Mouse (Mus musculus) yolk sac, embryonic 10.5 days (tissue): Measurements from ENCODE around the gene Rxfp3.

Source experiments
- DNase-seq: peaks from one replicate; pipeline ENCODE4 v3.0.0-alpha.2; 2017; ENCODE audit warnings: low spot score

The Rxfp3 gene

GRCm38 (mm10) chr15:11037711-11038110 is at the start of gene Rxfp3:
Rxfp3 (minus strand) TSS chr15:11037991.
- no peak for DNase-seq

GRCm38 (mm10) chr15:11084993-11085365 is 47.2 kb upstream of the Rxfp3 start:
- DNase-seq: peak; percentile 55

DNA sequence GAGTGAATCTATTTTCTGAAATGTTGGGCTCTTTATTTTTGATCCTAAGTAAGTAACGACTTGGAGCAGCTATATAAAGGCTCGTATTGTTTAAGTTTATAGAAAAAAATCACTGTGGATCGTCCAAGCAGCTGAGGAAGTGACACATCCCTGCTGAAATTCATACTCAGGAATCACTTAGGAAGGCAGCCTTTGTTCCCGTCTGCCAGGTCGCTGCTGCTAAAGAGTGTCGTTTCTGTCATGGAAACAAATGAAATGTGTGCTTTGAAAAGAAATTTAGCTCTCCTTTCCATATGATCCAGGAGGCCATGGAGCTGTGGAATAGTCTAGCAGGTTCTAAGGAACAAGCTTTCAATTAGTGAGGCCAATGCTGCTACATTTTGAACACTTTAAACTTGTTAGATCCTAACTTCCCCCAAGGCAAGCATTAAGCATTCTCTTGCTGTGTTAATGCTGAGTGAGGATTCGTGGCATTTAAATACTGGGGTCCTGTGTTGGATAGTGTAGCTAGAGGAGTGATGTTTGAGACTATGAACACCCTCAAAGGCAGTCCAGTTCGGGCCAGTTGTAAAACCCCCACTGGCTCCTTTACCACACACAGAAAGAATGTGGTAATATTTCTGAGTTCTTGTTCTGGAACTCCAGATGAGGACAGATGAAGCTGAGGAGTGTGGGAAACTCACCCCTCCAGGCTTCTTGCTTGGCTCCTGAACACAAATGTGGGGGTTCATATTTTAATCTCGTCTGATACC is 46.6 kb upstream of the Rxfp3 start:
- DNase-seq: no peak

GRCm38 (mm10) chr15:11083678-11084077 is 45.9 kb upstream of the Rxfp3 start:
- DNase-seq: no peak

DNA sequence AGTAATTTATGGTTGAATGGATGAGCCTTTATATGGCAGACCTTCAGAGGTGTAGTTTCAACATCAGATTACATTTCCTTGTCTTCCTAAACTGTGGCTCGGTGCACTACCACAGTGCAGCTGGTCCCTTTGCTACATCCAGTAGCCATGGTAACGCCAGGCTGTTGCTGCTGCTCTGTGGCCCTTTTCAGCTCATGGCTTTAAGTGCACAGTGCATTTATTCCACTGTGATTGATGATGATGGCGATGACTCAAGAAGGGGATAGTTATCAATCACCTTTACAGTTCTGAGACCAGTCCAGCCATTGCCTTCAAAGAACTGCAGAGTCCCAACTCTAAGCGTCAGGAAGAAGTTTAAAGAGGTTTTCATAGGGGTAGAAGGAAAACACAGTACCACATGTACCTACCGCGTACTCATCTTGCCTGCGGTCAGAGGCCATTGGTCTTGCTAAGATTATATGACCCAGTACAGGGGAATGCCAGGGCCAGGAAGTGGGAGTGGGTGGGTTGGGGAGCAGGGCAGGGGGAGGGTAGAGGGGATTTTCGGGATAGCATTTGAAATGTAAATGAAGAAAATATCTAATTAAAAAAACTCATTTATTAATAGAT is 45.3 kb upstream of the Rxfp3 start:
- DNase-seq: no peak

DNA sequence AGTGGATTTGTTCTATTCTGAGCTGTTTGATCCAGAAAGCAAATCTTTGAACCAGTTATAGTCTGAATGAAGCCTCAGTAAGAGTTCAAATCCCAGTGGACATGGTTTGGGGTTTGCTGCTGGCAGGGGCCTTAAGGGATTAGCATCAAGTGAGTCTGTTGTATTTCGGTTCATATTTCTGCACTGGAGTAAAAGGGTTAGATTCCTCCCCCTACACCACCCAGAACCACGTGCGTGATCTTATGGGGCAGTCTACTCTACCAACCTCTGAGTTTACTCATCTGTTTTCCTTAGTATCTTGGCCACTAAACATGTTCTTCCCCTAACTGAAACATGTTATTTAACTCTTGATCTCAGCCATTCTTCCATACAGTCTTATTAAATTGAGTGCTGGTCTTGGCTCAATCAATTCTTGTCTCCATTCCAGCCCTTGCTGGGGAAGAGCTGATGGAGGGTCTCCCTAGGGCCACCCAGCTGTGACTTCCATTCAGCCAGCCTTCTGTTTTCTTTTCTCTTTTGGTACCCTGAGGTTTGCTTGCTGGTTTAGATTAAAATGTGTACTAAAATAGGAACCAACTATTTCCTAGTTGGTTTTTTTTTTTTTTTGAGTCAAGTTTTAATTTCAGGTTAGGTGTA is 38.1 kb upstream of the Rxfp3 start:
- DNase-seq: no peak

DNA sequence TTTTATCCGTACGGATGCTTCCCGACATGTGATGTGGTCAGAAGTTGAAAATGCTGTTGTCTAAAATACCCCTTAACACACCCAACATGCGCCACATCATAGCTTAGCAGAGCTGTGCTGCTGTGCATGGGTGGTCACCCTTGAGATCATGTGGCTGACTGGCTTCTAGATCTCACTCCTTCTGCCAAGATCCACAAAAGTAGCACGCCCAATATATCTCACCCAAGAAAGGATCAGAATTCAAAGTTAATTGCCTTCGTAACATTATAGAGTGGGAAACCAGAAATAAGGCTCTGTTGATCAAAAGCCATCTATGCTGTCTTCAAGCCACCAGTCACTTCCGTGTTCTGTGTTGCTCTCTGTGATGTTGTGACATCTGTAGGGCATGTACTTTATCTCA is 30.1 kb upstream of the Rxfp3 start:
- DNase-seq: no peak

DNA sequence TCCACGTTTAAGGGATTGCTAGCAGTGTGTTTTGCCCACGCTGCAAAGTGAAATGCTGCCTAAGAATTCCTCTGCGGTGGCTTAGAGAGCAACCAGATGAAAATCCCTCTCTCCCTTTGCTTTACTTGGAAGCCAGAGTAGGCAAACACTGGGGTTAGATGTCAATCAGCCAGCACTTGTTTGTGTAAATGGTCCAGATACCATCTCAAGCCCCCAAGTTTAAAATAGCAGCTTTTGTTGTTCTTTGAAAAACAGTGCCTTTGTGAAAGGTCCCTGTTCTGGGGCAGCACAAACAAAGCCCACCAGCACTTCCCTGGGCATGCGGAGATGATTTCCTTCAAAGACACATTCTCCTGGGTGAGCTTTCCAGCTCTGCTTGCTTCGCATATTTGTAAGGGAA is 28.5 kb upstream of the Rxfp3 start:
- DNase-seq: peak; percentile 6

DNA sequence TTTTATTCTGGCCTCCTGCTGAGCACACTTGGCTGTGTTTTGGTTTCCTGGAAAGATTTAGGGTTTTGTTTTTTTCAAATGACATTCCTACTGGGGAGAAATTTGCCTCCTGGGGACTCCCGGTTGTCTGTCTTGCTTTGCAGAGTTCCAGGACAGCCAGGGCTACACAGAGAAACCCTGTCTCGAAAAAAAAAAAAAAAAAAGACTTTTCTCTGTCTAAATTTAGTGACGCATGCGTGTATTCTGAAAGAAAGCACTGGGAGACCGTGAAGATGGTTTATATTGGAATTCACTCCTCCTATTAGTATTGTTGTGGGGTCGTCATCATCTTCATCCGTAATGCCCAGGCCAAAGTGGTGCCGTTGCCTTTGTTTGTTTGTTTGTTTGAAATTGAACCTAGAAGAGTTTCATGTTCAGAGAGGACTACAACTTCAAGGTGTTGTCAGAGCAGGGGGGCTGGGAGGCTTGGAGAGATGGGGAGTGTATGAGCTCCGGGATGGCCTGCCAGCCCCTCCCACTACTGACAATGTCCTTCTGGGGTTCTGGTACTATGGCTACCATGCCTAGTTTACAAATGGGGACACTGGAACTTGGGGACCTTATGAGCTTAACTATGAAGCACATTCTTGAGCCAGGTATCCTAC is 27.9 kb upstream of the Rxfp3 start:
- DNase-seq: no peak

DNA sequence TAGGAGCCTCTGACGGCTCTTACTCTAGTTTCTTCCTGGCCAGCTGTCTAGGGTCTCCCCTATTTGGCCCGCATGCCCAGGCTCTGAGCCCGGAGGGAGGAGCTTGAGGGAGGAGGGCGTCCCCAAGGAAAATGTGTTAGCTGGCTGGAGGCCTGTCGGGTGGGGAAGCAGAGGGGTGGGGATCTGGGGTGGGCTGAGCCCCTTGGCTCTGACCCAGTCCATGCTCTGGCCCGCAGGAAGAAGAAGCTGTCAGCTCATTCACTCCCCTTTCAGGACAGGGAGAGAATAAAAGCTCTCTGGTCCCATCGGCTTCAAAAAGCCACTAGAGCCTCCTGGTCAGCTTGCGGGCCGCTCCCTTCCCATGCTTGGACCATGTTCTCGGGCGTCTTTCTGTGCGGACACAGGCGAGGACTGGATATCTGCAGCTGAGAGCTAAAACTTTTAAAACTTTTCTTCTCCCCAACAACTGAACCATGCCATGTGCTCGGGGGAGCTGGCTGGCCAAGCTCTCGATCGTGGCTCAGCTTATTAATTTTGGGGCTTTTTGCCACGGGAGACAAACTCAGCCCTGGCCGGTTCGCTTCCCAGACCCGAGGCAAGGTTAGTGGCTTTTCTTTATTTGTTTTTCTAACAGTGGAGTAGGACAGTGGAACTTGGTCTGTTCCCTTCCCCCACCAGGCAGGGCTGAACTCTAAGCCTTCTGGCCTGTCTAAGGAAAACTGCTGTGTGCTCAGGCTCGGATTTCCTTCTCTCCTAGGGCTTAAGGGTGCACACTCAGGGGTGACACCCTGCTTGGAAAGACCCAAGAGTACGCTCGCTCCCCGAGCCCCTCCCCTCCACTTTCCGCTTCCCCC is 27.0 kb upstream of the Rxfp3 start, which contains the start of gene Adamts12:
TSS of gene Adamts12 (plus strand) at position 233 of the 854 bp plus-strand sequence.
- DNase-seq: peak; percentile 73

DNA sequence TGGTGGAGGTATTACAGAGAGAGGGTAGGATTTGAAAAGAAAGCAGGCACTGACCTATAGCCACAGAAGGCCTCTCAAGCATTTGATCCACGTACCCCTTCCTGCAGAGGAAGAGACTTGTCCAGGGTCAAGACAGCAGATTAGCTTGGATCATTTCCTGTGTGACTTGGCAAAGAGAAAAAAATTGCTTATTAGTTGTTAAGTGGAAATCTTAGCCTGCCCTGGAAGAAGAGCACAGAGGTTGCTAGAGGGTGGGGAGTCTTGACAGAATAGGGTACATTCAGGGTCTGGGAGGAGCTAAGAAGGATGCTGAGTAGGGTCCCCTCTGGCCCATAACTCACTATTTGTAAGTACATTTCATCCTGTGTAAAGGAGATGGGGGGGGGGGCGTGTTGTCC is 26.4 kb upstream of the Rxfp3 start:
- no peak for DNase-seq

DNA sequence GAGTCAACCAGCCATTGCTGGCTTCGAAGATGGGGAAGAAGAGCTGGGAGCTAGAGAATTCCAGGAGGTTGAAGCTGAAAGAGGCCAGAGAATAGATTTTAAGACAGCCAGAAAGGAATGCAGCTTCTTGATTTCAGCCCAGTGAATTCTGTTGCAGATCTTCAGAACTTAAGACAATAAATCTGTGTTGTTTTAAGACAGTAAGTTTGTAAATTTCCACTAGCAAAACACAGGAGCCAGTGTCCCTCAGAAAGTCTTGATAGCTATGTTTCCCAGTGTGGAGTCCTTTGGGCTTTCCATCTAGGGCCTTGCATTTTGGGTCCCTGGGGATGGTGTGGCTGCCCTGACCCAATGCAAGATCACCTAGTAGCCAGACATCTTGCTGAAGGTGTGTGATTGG is 25.1 kb upstream of the Rxfp3 start:
- no peak for DNase-seq

DNA sequence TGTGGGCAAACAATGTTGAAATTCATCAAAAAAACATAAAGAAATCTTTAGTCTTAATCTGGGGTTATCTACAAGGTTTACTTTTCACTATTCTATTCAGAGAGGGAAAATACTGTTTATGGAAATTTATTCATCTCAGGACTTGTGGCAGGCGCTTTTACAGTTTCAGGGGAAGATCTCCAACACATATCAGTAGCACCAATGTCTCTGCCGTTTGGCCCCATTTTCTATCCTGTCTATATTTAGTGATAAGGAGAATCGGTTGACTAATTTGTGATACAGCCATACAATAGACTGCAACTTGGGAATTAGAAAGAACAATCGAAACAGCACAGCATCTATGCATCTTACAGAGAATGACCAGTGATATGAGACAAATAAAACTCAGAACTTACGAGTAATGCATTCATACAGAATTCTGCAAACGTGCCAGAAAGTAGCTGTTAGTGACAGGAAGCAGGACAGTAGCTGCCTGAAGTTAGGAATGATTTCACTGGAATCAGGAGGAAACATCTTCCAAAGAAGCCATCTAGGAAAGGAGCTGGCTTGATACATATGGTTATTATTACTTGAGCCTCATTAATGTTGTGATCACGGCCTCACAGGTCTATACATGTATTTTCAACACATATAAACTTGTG is 16.8 kb upstream of the Rxfp3 start:
- DNase-seq: no peak

DNA sequence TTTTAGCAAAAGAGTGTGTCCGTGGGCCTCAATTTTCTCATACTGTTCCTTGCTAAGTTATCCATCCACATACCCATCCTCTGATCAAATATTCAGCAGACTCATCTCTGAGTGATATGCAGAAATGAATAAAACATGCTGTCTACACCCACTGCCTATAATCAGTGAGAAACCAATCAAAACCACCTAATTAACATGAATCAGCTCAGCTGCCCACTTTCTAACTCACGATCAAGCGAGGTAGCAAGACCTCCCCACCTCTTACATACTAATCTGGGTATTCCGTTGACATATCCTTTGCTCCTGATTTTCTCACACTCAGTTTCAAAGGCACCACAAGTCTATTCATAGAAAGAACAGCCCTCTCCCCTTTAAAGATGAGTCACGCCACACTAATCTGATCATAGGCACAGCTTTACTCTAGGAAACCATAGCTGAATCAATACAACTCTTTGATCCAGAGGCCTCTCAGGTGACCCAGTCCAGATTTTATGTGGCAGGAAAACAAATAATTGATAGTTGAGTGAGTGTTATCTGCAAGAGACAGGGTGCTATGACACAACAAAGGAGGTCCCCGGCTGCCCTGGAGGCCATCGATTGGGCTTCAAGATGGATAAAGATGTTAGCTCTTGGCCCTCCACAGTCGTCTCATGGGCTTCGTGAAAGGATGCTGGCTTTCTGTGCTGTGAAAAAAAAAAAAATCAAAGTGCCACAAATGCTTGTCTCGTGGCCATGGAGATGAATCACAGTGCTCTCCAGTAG is 16.1 kb upstream of the Rxfp3 start:
- DNase-seq: no peak

- DNase-seq: no peak
These were observed 5.0 kb upstream of the Rxfp3 start for GRCm38 (mm10) chr15:11042828-11043227.

GRCm38 (mm10) chr15:11041229-11041628 is 3.4 kb upstream of the Rxfp3 start:
- no peak for DNase-seq

DNA sequence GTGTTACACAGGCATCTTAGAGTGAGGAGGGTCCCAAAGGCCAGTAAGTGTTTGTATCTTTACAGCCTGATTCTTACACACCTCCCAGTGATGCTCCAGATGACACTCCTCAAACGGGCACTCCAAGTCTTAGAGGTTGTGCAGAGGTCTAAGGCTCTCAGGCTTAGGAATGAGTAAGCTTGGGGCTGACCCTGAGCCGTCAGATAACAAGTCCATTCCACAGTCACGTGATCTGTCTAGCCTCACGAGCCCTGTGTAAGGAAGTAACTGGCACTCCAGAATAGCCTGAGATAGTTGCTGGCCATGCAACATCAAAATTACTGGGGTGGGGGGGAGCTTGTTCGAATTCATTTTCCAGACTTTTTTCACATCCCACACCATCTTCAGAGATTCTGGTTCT is 2.3 kb upstream of the Rxfp3 start:
- no peak for DNase-seq

DNA sequence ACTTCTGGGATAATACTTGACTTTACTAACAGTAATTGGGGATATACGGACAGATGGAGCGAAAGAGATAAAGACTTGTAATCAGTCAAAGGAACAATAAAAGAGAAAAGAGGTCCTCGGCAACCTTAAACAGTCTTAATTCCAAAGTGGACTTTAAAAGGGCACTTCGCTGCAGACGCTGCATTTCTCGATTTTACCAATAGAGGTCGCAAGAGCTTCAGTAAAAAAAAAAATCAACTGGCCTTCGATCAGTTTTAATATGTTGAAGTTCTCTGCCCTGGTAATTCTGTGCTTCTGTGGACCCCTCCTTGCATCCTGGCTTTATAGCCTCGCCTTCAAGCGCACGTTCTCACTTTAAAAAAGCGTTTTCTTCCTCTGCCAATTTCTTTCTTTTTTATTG is 685 bp upstream of the Rxfp3 start:
- peak; percentile 47 for DNase-seq

- DNase-seq: no peak
These were observed 455 bp downstream of the Rxfp3 start for GRCm38 (mm10) chr15:11037376-11037695.

GRCm38 (mm10) chr15:11036535-11037375 is 1.0 kb downstream of the Rxfp3 start:
- no peak for DNase-seq
